Mouse (Mus musculus) heart, embryonic 13.5 days (tissue): Measurements from ENCODE around the gene Hbb-bh1. TPM values are rescaled to one million over a fixed set of nuclear protein-coding genes. Genes with fewer than 3 reads are reported as not detected.
A peak's percentile ranks its signal among the peaks of the same experiment; 100 is the strongest.

ENCODE experiments used
- ATAC-seq: fragments of 200-750 bp; cut with Nextera tagmentation; 2 replicates; pipeline ENCODE4 v1.8.0; 2017; ENCODE audit warnings: moderate TSS enrichment; ENCODE audit not compliant: insufficient number of reproducible peaks, low FRiP score, low TSS enrichment; ENCODE audit errors: extremely low read depth
- H3K27ac ChIP-seq: fragments of 300-500 bp; sonication (generic); replicated peaks from 2 replicates; pipeline ENCODE4 v1.5.1; 2015; ENCODE audit warnings: moderate library complexity, mild to moderate bottlenecking, inconsistent platforms
- H3K27me3 ChIP-seq: fragments of 300-500 bp; sonication (generic); replicated peaks from 2 replicates; pipeline ENCODE4 v1.6.1; 2015; ENCODE audit warnings: mild to moderate bottlenecking, inconsistent platforms
- H3K36me3 ChIP-seq: fragments of 300-500 bp; sonication (generic); 2 replicates; pipeline ENCODE4 v1.6.1; 2015; ENCODE audit warnings: mild to moderate bottlenecking, inconsistent platforms
- H3K4me1 ChIP-seq: fragments of 300-500 bp; sonication (generic); 2 replicates; pipeline ENCODE4 v1.6.1; 2015; ENCODE audit warnings: inconsistent platforms
- H3K4me2 ChIP-seq: fragments of 300-500 bp; sonication (generic); 2 replicates; pipeline ENCODE4 v1.6.1; 2015; ENCODE audit warnings: inconsistent platforms, mild to moderate bottlenecking, moderate library complexity
- H3K4me3 ChIP-seq: fragments of 300-500 bp; sonication (generic); 2 replicates; pipeline ENCODE4 v1.5.1; 2015; ENCODE audit warnings: moderate library complexity, mild to moderate bottlenecking, inconsistent platforms
- H3K9ac ChIP-seq: fragments of 300-500 bp; sonication (generic); 2 replicates; pipeline ENCODE4 v1.6.1; 2015; ENCODE audit warnings: inconsistent platforms, mild to moderate bottlenecking, moderate library complexity
- H3K9me3 ChIP-seq: fragments of 300-500 bp; sonication (generic); 2 replicates; pipeline ENCODE4 v1.6.1; 2016; ENCODE audit warnings: inconsistent platforms
- WGBS: fragments of 180-500 bp; shearing (Covaris S2); methylation state at CpG from one replicate; pipeline ENCODE4 v1.1.7; 2015; ENCODE audit warnings: mixed read lengths; 5-methylcytosine and 5-hydroxymethylcytosine counted together
- polyA plus RNA-seq: library from polyadenylated mRNA; unstranded; fragments of >200 nt; fragmentation: Nextera tagmentation; extraction: Ambion mirVana; gene quantifications from 2 replicates; pipeline ENCODE4 v1.2.1, GENCODE M21; 2015

The Hbb-bh1 gene
- 230 and 536 TPM in 2 replicates for polyA plus RNA-seq

DNA sequence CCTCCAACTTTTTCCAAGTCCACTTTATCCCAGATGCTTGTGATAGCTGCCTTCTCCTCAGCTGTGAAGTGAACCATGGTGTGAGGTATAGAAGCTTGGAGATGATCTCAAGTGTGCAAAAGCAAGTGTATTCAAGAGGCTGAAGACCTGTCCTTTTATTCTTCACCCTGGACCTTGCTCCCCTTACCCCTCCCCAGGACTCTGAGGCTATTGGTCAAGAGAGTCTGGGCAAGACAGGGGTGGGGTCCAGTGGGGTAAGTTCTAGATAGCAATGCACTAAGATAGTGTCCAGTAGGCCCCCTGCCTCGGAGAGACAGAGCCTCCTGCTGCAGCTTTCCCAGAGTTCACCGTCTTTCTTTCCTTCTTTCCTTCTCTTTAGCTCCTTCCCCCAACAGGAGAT is at the start of gene Hbb-bh1:
Gene Hbb-bh1 (minus strand): TSS at position 131 of the 400 bp plus-strand sequence.
- H3K27ac ChIP-seq = peak within 1 kb of the TSS; percentile 5; the same call in 1 of the 2 replicates
- no peaks in the 10 kb centered on the region for H3K9me3 ChIP-seq
- H3K36me3 ChIP-seq = no peaks in the 10 kb centered on the region
- ATAC-seq = peak; percentile 49; the same call in 1 of the 2 replicates
- H3K4me1 ChIP-seq = no peaks in the 10 kb centered on the region
- peak within 1 kb of the TSS; percentile 12 for H3K4me3 ChIP-seq
- H3K4me2 ChIP-seq = peak within 1 kb of the TSS; percentile 29
- H3K27me3 ChIP-seq = no peaks in the 10 kb centered on the region
- no peak within 1 kb of the TSS for H3K9ac ChIP-seq
- 58% methylated on average over 2 of the region's 2 CpGs for WGBS

- H3K4me1 ChIP-seq = no peaks in the 10 kb centered on the region
- no peak for ATAC-seq
- H3K36me3 ChIP-seq = no peaks in the 10 kb centered on the region
- H3K27me3 ChIP-seq = no peaks in the 10 kb centered on the region
- H3K4me2 ChIP-seq = no peak within 1 kb of the TSS
- no peaks in the 10 kb centered on the region for H3K9me3 ChIP-seq
- no peak within 1 kb of the TSS for H3K9ac ChIP-seq
- H3K4me3 ChIP-seq = no peak within 1 kb of the TSS
- no peak within 1 kb of the TSS for H3K27ac ChIP-seq
These were observed 43.2 kb upstream of the Hbb-bh1 start, which contains the start of gene Olfr66 for GRCm38 (mm10) chr7:103886152-103886551. Olfr66 (minus strand) TSS chr7:103886252.

DNA sequence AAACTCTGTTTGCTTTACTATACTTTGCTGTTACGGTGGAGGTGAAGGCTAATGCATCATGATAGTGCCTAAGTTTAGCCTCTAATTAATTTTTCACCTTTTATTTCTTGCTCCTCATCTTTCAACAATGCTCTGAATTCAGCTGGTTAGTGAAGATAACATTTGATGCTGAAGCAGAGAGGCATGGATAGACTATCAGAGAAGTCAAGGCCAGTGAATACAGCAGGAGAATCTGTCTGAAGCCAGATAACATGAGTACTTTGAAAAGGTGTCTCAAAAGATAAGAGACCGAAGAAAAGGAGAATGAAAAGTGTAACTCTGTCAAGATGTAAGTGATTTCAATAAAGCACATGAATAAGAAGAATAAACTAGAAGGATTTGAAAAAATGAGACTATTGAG is 34.1 kb upstream of the Hbb-bh1 start:
- no peaks in the 10 kb centered on the region for H3K9me3 ChIP-seq
- H3K36me3 ChIP-seq = no peaks in the 10 kb centered on the region
- no peak overlapping the region for H3K27ac ChIP-seq
- no peaks in the 10 kb centered on the region for H3K27me3 ChIP-seq
- H3K4me3 ChIP-seq = no peak overlapping the region
- no peak overlapping the region for H3K4me2 ChIP-seq
- no peak overlapping the region for H3K9ac ChIP-seq
- WGBS = 59% methylated on average over 2 of the region's 2 CpGs
- no peaks in the 10 kb centered on the region for H3K4me1 ChIP-seq
- ATAC-seq = no peak

DNA sequence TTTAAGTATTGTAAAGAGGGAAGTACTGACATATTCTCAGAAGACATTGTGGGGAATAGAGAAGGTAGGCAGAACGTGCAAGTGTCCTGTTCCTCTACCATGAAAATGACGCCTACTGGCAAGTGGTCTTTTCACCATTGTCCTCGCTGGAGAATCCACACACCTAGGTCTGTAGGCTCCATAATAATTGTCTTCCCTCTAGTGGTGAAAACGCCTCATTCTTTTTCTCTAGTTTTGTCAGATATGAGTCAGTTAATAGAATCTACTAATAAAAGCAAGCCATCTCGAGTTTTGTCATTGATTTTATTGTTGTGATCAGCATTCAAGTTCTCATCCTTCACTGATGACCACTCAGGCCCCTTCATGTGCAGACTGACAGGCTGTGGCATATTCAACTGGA is 31.5 kb upstream of the Hbb-bh1 start:
- H3K4me2 ChIP-seq = no peak overlapping the region
- peaks cover 8% of the 10 kb centered on the region; the same call in 1 of the 2 replicates for H3K4me1 ChIP-seq
- no peak overlapping the region for H3K4me3 ChIP-seq
- no peaks in the 10 kb centered on the region for H3K36me3 ChIP-seq
- H3K9ac ChIP-seq = no peak overlapping the region
- H3K27me3 ChIP-seq = no peaks in the 10 kb centered on the region
- no peak for ATAC-seq
- no peaks in the 10 kb centered on the region for H3K9me3 ChIP-seq
- WGBS = 41% methylated on average over 5 of the region's 5 CpGs
- H3K27ac ChIP-seq = no peak overlapping the region; the same call in 1 of the 2 replicates

GRCm38 (mm10) chr7:103873064-103873463 is 30.1 kb upstream of the Hbb-bh1 start:
- no peak for ATAC-seq
- Histone ChIP-seq H3K27ac (no peak overlapping the region), H3K9me3 (no peaks in the 10 kb centered on the region), H3K27me3 (no peaks in the 10 kb centered on the region), H3K4me2 (peak overlapping the region; percentile 7; the same call in 1 of the 2 replicates), H3K9ac (no peak overlapping the region), H3K36me3 (no peaks in the 10 kb centered on the region), H3K4me3 (no peak overlapping the region), H3K4me1 (peaks cover 8% of the 10 kb centered on the region; the same call in 1 of the 2 replicates)
- 0% methylated on average over 1 of the region's 1 CpGs for WGBS

GRCm38 (mm10) chr7:103870667-103871066 is 27.7 kb upstream of the Hbb-bh1 start:
- ATAC-seq = peak; percentile 72
- Histone ChIP-seq H3K36me3 (no peaks in the 10 kb centered on the region), H3K4me2 (peak overlapping the region; percentile 6; the same call in 1 of the 2 replicates), H3K27ac (peak overlapping the region; percentile 68), H3K4me1 (peaks cover 8% of the 10 kb centered on the region; the same call in 1 of the 2 replicates), H3K4me3 (no peak overlapping the region), H3K27me3 (no peaks in the 10 kb centered on the region), H3K9ac (no peak overlapping the region), H3K9me3 (no peaks in the 10 kb centered on the region)

DNA sequence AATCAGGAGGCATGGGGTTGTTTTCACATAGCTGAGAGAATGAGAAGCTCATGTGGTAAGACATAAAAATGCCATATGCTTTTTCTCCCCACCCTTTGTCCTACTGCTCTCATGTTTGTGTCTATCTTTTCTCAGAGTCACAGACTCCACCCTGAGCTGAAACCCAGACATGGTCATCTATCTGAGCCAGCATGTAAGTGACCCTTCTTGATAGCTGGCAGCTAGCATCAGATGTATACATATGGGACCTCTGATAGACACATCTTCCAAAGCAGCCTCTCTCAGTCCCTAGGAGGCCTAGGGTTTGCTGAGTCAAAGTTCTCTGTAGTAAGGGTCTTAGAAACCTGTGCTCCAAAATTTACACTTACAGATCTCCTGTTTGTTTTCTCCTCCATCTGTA is 22.8 kb upstream of the Hbb-bh1 start:
- Histone ChIP-seq H3K9ac (no peak overlapping the region), H3K27ac (peak overlapping the region; percentile 63), H3K27me3 (no peaks in the 10 kb centered on the region), H3K4me3 (no peak overlapping the region), H3K9me3 (no peaks in the 10 kb centered on the region), H3K4me1 (peaks cover 10% of the 10 kb centered on the region; the same call in 1 of the 2 replicates), H3K4me2 (peak overlapping the region; percentile 24; the same call in 1 of the 2 replicates), H3K36me3 (no peaks in the 10 kb centered on the region)
- peak; percentile 43; the same call in 1 of the 2 replicates for ATAC-seq

GRCm38 (mm10) chr7:103861531-103861930 is 18.6 kb upstream of the Hbb-bh1 start:
- Histone ChIP-seq H3K9ac (no peak overlapping the region), H3K4me3 (no peak overlapping the region), H3K4me1 (0 out of 2 replicates have a peak, but pooled peaks cover 10% of the 10 kb centered on the region), H3K27ac (peak overlapping the region; percentile 64), H3K36me3 (no peaks in the 10 kb centered on the region), H3K27me3 (no peaks in the 10 kb centered on the region), H3K4me2 (no peak overlapping the region; the same call in 1 of the 2 replicates), H3K9me3 (no peaks in the 10 kb centered on the region)
- WGBS = 78% methylated on average over 3 of the region's 3 CpGs
- ATAC-seq = no peak

DNA sequence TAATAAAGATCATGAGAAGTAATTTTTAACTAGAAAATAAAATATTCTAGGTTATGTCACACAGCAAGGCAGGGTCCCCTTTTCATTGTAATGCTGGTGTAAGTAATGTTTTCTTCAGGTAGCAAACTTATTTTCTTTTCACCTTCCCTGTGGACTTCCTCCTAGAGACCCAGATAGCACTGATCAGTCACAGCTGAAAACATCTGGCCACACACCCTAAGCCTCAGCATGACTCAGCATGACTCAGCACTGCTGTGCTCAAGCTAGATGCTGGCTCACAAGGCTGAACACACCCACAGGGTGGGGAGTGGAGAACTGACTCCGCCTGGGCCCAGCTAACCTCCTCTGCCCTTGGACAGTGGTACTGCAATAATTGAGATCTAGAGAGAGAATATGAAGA is 17.9 kb upstream of the Hbb-bh1 start:
- no peak overlapping the region for H3K9ac ChIP-seq
- H3K27ac ChIP-seq = peak overlapping the region; percentile 64; the same call in 1 of the 2 replicates
- 0 out of 2 replicates have a peak, but pooled peaks cover 10% of the 10 kb centered on the region for H3K4me1 ChIP-seq
- WGBS = 52% methylated on average over 1 of the region's 1 CpGs
- no peaks in the 10 kb centered on the region for H3K27me3 ChIP-seq
- no peaks in the 10 kb centered on the region for H3K9me3 ChIP-seq
- ATAC-seq = peak; percentile 91
- no peak overlapping the region for H3K4me2 ChIP-seq
- H3K36me3 ChIP-seq = no peaks in the 10 kb centered on the region
- no peak overlapping the region for H3K4me3 ChIP-seq

- no peaks in the 10 kb centered on the region for H3K36me3 ChIP-seq
- no peaks in the 10 kb centered on the region for H3K9me3 ChIP-seq
- 0 out of 2 replicates have a peak, but pooled peaks cover 10% of the 10 kb centered on the region for H3K4me1 ChIP-seq
- no peak overlapping the region for H3K4me3 ChIP-seq
- peak; percentile 87 for ATAC-seq
- peak overlapping the region; percentile 61 for H3K27ac ChIP-seq
- H3K4me2 ChIP-seq = peak overlapping the region; percentile 22; the same call in 1 of the 2 replicates
- H3K27me3 ChIP-seq = no peaks in the 10 kb centered on the region
- WGBS = 10% methylated on average over 2 of the region's 2 CpGs
- no peak overlapping the region for H3K9ac ChIP-seq
These were observed 16.1 kb upstream of the Hbb-bh1 start for GRCm38 (mm10) chr7:103859076-103859475.

DNA sequence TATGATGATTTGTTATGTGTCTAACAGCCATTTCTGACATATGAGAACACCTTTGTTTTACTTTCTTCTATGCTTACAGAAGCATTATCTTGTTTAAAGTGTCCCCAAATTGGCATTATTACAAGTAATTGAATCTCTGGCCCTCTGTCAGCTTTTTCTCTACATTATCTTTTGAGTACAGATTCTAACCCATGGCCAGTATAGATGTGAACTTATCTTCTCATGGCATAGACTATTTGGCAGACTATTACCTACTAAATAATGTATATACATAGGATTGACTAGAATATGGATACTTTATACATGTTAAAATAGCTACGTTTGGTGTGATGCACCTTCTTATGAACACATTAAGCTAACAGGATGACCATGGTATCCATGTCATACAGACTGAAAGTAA is 11.7 kb upstream of the Hbb-bh1 start:
- Histone ChIP-seq H3K9me3 (no peaks in the 10 kb centered on the region), H3K4me1 (0 out of 2 replicates have a peak, but pooled peaks cover 7% of the 10 kb centered on the region), H3K36me3 (no peaks in the 10 kb centered on the region), H3K4me3 (no peak overlapping the region), H3K9ac (no peak overlapping the region), H3K27ac (peak overlapping the region; percentile 28; the same call in 1 of the 2 replicates), H3K4me2 (peak overlapping the region; percentile 9; the same call in 1 of the 2 replicates), H3K27me3 (no peaks in the 10 kb centered on the region)
- WGBS = 58% methylated on average over 1 of the region's 1 CpGs
- ATAC-seq = no peak

DNA sequence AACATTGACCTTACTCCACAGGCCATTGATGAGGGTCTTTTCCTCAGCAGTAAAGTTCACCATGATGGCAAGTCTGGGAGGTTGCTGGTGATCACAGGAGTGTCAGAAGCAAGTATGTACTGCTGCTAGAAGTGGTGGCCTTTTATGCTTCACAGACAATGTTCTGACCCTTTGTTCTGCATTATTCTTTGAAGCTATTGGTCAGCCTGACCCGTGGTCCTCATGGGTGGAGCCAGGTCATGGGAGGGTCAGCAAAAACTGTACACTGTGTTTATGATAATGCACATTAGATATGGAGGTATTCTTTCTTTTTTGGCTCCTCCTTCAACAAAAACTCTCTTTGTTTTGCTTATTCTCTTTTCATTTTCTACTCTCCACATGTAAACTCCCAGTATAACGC is 10.1 kb upstream of the Hbb-bh1 start, which contains the start of gene Hbb-y:
Gene Hbb-y (minus strand): TSS at position 127 of the 400 bp plus-strand sequence.
- Histone ChIP-seq H3K4me2 (peak within 1 kb of the TSS; percentile 37), H3K36me3 (no peaks in the 10 kb centered on the region), H3K9me3 (no peaks in the 10 kb centered on the region), H3K4me1 (no peaks in the 10 kb centered on the region), H3K9ac (no peak within 1 kb of the TSS), H3K27me3 (no peaks in the 10 kb centered on the region), H3K4me3 (peak within 1 kb of the TSS; percentile 32), H3K27ac (peak within 1 kb of the TSS; percentile 62)
- peak; percentile 64 for ATAC-seq
- 56% methylated on average over 2 of the region's 2 CpGs for WGBS
